Mouse (Mus musculus) intestine, embryonic 15.5 days (tissue): ENCODE measurements around the gene Zzz3. TPM values are rescaled to one million over a fixed set of nuclear protein-coding genes. Genes with fewer than 3 reads are reported as not detected.

Source experiments
- ATAC-seq: fragments of 200-750 bp; cut with Nextera tagmentation; 2 replicates; pipeline ENCODE4 v1.8.0; 2017; ENCODE audit warnings: moderate TSS enrichment, moderate library complexity
- H3K27ac ChIP-seq: fragments of 300-500 bp; sonication (generic); 2 replicates; pipeline ENCODE4 v1.5.1; 2015; ENCODE audit warnings: mild to moderate bottlenecking, inconsistent platforms
- H3K27me3 ChIP-seq: fragments of 300-500 bp; sonication (generic); replicated peaks from 2 replicates; pipeline ENCODE4 v1.6.1; 2015; ENCODE audit warnings: inconsistent platforms
- H3K36me3 ChIP-seq: fragments of 300-500 bp; sonication (generic); 2 replicates; pipeline ENCODE4 v1.6.1; 2015; ENCODE audit warnings: inconsistent platforms
- H3K4me1 ChIP-seq: fragments of 300-500 bp; sonication (generic); replicated peaks from 2 replicates; pipeline ENCODE4 v1.6.1; 2015; ENCODE audit warnings: inconsistent platforms
- H3K4me2 ChIP-seq: fragments of 300-500 bp; sonication (generic); replicated peaks from 2 replicates; pipeline ENCODE4 v1.6.1; 2015; ENCODE audit warnings: mild to moderate bottlenecking, inconsistent platforms
- H3K4me3 ChIP-seq: fragments of 300-500 bp; sonication (generic); replicated peaks from 2 replicates; pipeline ENCODE4 v1.5.1; 2015; ENCODE audit warnings: inconsistent platforms
- H3K9ac ChIP-seq: fragments of 300-500 bp; sonication (generic); 2 replicates; pipeline ENCODE4 v1.6.1; 2015; ENCODE audit warnings: inconsistent platforms
- H3K9me3 ChIP-seq: fragments of 300-500 bp; sonication (generic); 2 replicates; pipeline ENCODE4 v1.6.1; 2016; ENCODE audit warnings: inconsistent platforms
- WGBS: fragments of 180-500 bp; shearing (Covaris S2); methylation state at CpG from one replicate; pipeline ENCODE4 v1.1.7; 2015; 5-methylcytosine and 5-hydroxymethylcytosine counted together
- polyA plus RNA-seq: library from polyadenylated mRNA; unstranded; fragments of >200 nt; fragmentation: Nextera tagmentation; extraction: Ambion mirVana; gene quantifications from 2 replicates; pipeline ENCODE4 v1.2.1, GENCODE M21; 2015

Gene Zzz3
- polyA plus RNA-seq, 1 experiment from 2014 or later = 39.8 TPM

DNA sequence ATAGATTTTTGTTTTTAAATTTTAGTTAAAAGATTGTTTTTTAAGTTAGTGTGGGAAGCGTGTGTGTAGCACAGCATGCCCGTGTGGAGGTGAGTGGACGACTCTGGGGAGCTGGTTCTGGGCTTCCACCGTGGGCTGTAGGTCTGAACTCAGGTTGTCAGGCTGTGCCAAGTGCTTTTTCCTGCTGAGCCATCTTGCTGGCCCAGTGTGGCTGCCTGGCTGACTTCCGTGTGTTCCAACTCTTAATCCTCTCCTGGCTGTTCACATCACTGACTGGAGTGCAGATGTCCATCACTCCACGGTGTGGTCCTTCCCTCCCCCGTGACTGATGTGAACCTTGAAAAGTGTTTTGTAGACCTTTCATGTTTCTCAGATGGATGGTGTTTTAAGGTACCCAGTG, 36.1 kb upstream of the Zzz3 start:
- no peak overlapping the region for H3K27ac ChIP-seq
- ATAC-seq = no peak
- 87% methylated on average over 7 of the region's 7 CpGs for WGBS

GRCm38 (mm10) chr3:152364181-152364580, 31.1 kb upstream of the Zzz3 start:
- Histone ChIP-seq H3K27me3 (no peaks in the 10 kb centered on the region), H3K36me3 (peaks cover 24% of the 10 kb centered on the region; the same call in 1 of the 2 replicates), H3K4me1 (no peaks in the 10 kb centered on the region), H3K4me2 (no peak overlapping the region), H3K9ac (no peak overlapping the region), H3K4me3 (no peak overlapping the region), H3K9me3 (no peaks in the 10 kb centered on the region), H3K27ac (no peak overlapping the region)
- no peak for ATAC-seq
- 82% methylated on average over 2 of the region's 2 CpGs for WGBS

More for the DNA sequence above, 36.1 kb upstream of the Zzz3 start:
- Histone ChIP-seq H3K4me1 (peaks cover 4% of the 10 kb centered on the region; the same call in 1 of the 2 replicates), H3K27me3 (no peaks in the 10 kb centered on the region), H3K36me3 (peaks cover 12% of the 10 kb centered on the region; the same call in 1 of the 2 replicates), H3K4me3 (no peak overlapping the region), H3K4me2 (no peak overlapping the region), H3K9ac (no peak overlapping the region), H3K9me3 (no peaks in the 10 kb centered on the region)

- no peaks in the 10 kb centered on the region for H3K9me3 ChIP-seq
- peaks cover 13% of the 10 kb centered on the region; the same call in 1 of the 2 replicates for H3K36me3 ChIP-seq
- H3K4me3 ChIP-seq = no peak overlapping the region
- H3K27ac ChIP-seq = no peak overlapping the region
- no peak for ATAC-seq
- H3K27me3 ChIP-seq = no peaks in the 10 kb centered on the region
- H3K4me2 ChIP-seq = no peak overlapping the region
- 81% methylated on average over 4 of the region's 4 CpGs for WGBS
- no peaks in the 10 kb centered on the region for H3K4me1 ChIP-seq
- H3K9ac ChIP-seq = no peak overlapping the region
Measured at GRCm38 (mm10) chr3:152376063-152376462, 19.2 kb upstream of the Zzz3 start.

DNA sequence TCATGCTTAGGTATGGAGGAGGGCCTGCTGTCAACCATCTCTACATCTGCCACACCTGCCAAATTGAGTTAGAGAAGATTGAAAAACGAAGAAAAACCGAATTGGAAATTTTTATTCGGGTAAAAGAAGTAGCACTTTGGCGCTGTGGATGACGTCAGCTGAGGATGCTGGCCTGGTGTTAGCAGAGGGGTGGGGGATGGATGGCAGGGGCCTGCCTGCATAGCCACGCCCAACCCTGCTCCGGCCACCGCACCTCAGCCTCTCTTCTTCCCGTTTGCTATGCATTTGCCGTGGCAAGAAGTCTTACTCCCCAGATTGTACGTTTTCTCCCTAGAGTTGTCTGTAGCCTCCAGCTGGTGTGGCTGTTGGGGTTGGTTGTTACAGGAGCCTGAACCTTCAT, 11.2 kb upstream of the Zzz3 start:
- H3K4me3 ChIP-seq = no peak overlapping the region
- no peak for ATAC-seq
- H3K9me3 ChIP-seq = no peaks in the 10 kb centered on the region
- WGBS = 68% methylated on average over 11 of the region's 11 CpGs
- H3K4me2 ChIP-seq = no peak overlapping the region
- H3K36me3 ChIP-seq = peaks cover 23% of the 10 kb centered on the region
- no peaks in the 10 kb centered on the region for H3K27me3 ChIP-seq
- H3K4me1 ChIP-seq = no peaks in the 10 kb centered on the region
- H3K9ac ChIP-seq = no peak overlapping the region
- H3K27ac ChIP-seq = no peak overlapping the region

GRCm38 (mm10) chr3:152396278-152396987, 1.2 kb downstream of the Zzz3 start:
- peak overlapping the region; percentile 86 for H3K9ac ChIP-seq
- peak overlapping the region; percentile 58 for H3K4me2 ChIP-seq
- H3K27ac ChIP-seq = peak overlapping the region; percentile 99
- peaks cover 15% of the 10 kb centered on the region for H3K4me1 ChIP-seq
- under 1% methylated on average over 91 of the region's 102 CpGs for WGBS
- ATAC-seq = peak; percentile 91
- no peaks in the 10 kb centered on the region for H3K27me3 ChIP-seq
- 0 out of 2 replicates have a peak, but pooled peaks cover 2% of the 10 kb centered on the region for H3K36me3 ChIP-seq
- H3K9me3 ChIP-seq = no peaks in the 10 kb centered on the region
- peak overlapping the region; percentile 89 for H3K4me3 ChIP-seq

GRCm38 (mm10) chr3:152396988-152397314, 1.7 kb downstream of the Zzz3 start:
- H3K27ac ChIP-seq = peak overlapping the region; percentile 99
- peak overlapping the region; percentile 89 for H3K4me3 ChIP-seq
- H3K9me3 ChIP-seq = no peaks in the 10 kb centered on the region
- no peaks in the 10 kb centered on the region for H3K36me3 ChIP-seq
- no peaks in the 10 kb centered on the region for H3K27me3 ChIP-seq
- peak overlapping the region; percentile 58 for H3K4me2 ChIP-seq
- 1% methylated on average over 10 of the region's 10 CpGs for WGBS
- no peak for ATAC-seq
- peaks cover 21% of the 10 kb centered on the region for H3K4me1 ChIP-seq
- peak overlapping the region; percentile 86 for H3K9ac ChIP-seq

GRCm38 (mm10) chr3:152397335-152397940, 2.2 kb downstream of the Zzz3 start:
- Histone ChIP-seq H3K4me1 (peaks cover 24% of the 10 kb centered on the region), H3K9ac (peak overlapping the region; percentile 86), H3K27ac (no peak overlapping the region), H3K4me2 (peak overlapping the region; percentile 58), H3K36me3 (no peaks in the 10 kb centered on the region), H3K27me3 (no peaks in the 10 kb centered on the region), H3K4me3 (peak overlapping the region; percentile 89), H3K9me3 (no peaks in the 10 kb centered on the region)
- no peak for ATAC-seq
- WGBS = 42% methylated on average over 9 of the region's 9 CpGs

DNA sequence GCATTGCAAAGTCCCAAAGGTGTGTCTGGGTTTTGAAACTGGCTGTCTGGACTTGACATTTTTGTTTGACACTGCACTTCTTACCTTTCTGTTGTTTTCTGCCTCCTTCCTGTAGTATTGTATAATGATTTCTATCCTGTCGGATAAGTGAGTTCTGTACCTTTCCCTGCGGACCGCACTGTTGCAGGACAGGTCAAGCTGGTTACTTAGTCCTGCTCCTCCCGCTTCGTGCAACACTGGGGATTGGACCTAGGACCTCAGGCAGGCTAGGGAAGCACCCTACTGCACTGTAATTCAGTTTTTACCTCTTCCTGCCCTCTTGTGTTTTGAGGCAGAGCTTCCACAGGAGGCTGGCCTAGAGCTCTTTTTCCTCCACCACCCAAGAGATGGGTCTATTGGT, 5.2 kb downstream of the Zzz3 start:
- Histone ChIP-seq H3K9me3 (no peaks in the 10 kb centered on the region), H3K27ac (no peak overlapping the region), H3K4me1 (peaks cover 29% of the 10 kb centered on the region), H3K27me3 (no peaks in the 10 kb centered on the region), H3K4me2 (no peak overlapping the region), H3K36me3 (no peaks in the 10 kb centered on the region), H3K9ac (no peak overlapping the region), H3K4me3 (no peak overlapping the region)
- 56% methylated on average over 5 of the region's 5 CpGs for WGBS
- no peak for ATAC-seq

DNA sequence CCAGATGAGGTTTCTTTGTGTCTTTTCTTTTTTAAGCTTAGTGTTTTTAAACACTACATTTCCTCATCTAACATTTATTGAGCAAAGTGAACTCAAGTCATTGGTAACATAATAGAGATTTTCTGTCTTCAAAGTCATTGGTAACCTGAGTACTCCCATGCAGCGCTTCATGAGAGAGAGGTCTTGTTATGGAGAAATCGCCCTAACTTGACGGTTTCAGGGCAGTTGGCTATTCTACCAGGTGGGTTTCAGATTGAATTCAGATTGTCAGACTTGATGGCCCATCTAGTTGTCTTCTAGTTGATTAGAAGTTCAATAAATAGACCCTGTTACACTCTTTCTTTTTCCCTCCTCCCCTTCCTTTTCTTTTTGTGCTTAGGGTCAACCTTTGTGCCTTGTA, 5.6 kb downstream of the Zzz3 start:
- no peak overlapping the region for H3K4me2 ChIP-seq
- no peak overlapping the region for H3K9ac ChIP-seq
- no peaks in the 10 kb centered on the region for H3K27me3 ChIP-seq
- no peak for ATAC-seq
- H3K9me3 ChIP-seq = no peaks in the 10 kb centered on the region
- H3K4me1 ChIP-seq = peaks cover 29% of the 10 kb centered on the region
- no peak overlapping the region for H3K4me3 ChIP-seq
- 83% methylated on average over 3 of the region's 3 CpGs for WGBS
- no peak overlapping the region for H3K27ac ChIP-seq
- H3K36me3 ChIP-seq = no peaks in the 10 kb centered on the region

DNA sequence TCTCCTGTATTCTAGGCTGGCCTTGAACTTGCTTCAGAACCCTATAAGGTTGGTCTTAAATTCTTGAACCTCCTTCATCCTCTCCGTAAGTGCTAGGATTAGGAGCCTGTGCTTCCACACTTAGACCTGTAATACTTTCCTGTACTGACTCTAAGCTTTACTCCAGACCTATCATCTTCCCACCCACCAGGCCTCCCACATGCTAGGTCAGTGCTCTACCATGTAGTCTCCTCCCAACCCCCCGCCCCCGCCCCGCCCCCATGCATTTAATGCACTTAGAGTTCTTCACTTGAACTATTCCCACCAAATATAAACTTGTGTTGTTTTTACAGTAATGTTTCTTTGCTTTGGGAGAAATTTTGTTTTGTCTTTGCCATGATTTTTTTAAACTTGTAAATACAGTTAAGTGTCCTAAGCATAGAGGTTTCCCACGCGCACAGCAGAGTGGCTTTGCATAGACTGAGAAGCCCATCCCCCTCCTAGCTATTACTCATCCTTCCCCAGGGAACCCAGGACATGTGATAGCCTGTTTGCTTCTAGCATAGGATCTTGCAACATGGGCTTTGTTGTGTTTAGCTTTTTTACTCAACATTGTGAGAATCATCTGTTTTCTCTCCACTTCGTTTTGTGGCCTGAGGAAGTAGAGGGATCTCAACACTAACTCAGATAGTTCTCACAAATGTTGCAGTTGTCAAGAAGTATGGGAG, 6.8 kb downstream of the Zzz3 start:
- Histone ChIP-seq H3K27ac (0 out of 2 replicates have a peak overlapping the region, but pooled peaks have one; percentile 32), H3K9ac (no peak overlapping the region), H3K9me3 (no peaks in the 10 kb centered on the region), H3K36me3 (no peaks in the 10 kb centered on the region), H3K4me1 (peaks cover 30% of the 10 kb centered on the region), H3K4me3 (no peak overlapping the region), H3K27me3 (no peaks in the 10 kb centered on the region), H3K4me2 (no peak overlapping the region)
- peak; percentile 69 for ATAC-seq
- 69% methylated on average over 7 of the region's 7 CpGs for WGBS

DNA sequence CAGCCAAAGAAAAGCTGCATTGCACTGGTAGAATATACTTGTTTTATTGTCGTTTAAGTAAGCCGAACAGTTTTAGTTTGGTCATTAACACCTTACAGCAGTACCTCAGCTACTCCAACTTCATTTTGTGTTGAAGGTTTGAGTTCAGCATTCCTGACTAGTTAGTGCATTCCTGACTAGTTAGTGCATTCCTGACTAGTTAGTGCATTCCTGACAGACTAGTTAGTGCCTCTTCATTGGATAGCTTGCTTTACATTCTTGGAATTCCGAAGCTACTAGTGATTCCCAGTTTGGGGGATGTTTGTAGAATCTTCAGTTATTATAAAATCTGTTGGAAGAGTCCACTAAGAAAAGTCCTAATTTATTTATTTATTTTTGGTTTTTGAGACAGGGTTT, 7.4 kb downstream of the Zzz3 start:
- ATAC-seq = no peak
- peaks cover 27% of the 10 kb centered on the region for H3K4me1 ChIP-seq
- no peak overlapping the region for H3K9ac ChIP-seq
- 81% methylated on average over 3 of the region's 3 CpGs for WGBS
- H3K27ac ChIP-seq = 0 out of 2 replicates have a peak overlapping the region, but pooled peaks have one; percentile 32
- H3K4me2 ChIP-seq = no peak overlapping the region
- no peak overlapping the region for H3K4me3 ChIP-seq
- no peaks in the 10 kb centered on the region for H3K36me3 ChIP-seq
- no peaks in the 10 kb centered on the region for H3K27me3 ChIP-seq
- no peaks in the 10 kb centered on the region for H3K9me3 ChIP-seq

- 70% methylated on average over 2 of the region's 2 CpGs for WGBS
- Histone ChIP-seq H3K4me2 (no peak overlapping the region), H3K27me3 (no peaks in the 10 kb centered on the region), H3K9me3 (no peaks in the 10 kb centered on the region), H3K4me3 (no peak overlapping the region), H3K4me1 (peaks cover 24% of the 10 kb centered on the region), H3K27ac (no peak overlapping the region), H3K9ac (no peak overlapping the region), H3K36me3 (no peaks in the 10 kb centered on the region)
- ATAC-seq = no peak
Measured at GRCm38 (mm10) chr3:152403827-152404226, 8.6 kb downstream of the Zzz3 start.
